16 mouse cellular contexts compared by ENCODE assay signal in genomic region chr17:34251666-34252065, GRCm38 (mm10). TPM values are rescaled to one million over a fixed set of nuclear protein-coding genes. Genes with fewer than 3 reads are reported as not detected.
DNase-seq lines count a peak whose midpoint lies in the region; ATAC-seq and TF ChIP-seq lines count a peak whose summit lies in the region.
"Had no signal": no experiment of that assay in that cellular context is flagged by ENCODE, and none has a peak within 500 bp of the region (broad histone marks: within the 10 kb centered on the region; RNA-seq: fewer than 3 reads in every experiment).

No protein-coding gene starts in this region.

- POLR2A ChIA-PET in Patski (lab: Charles Lee), result no interaction called here

- WGBS in kidney, embryonic 14.5 days, result 24% methylated on average over 4 of the region's 4 CpGs
- WGBS in lung, postnatal 0 days, result 45% methylated on average over 4 of the region's 4 CpGs
- 48% methylated on average over 4 of the region's 4 CpGs for WGBS in forebrain, embryonic 16.5 days

- TF ChIP-seq CTCF in lung, postnatal 0 days (IDR thresholded peaks at IDR 0.05), result peak; percentile 41
- peak; percentile 55 for TF ChIP-seq CTCF in Patski (IDR thresholded peaks at IDR 0.05)

- no peak overlapping the region for H3K27ac ChIP-seq in kidney, embryonic 14.5 days (ENCODE audit: low read depth, low read length)
- H3K27ac ChIP-seq in lung, postnatal 0 days (ENCODE audit: low read length), result no peak overlapping the region
- H3K27ac ChIP-seq in forebrain, embryonic 16.5 days (ENCODE audit: low read length), result no peak overlapping the region
- H3K27ac ChIP-seq: embryonic facial prominence, embryonic 12.5 days; hindbrain, embryonic 10.5 days; midbrain, embryonic 12.5 days; neural tube, embryonic 12.5 days had no signal

- peak; percentile 88 for ATAC-seq in kidney, embryonic 14.5 days (ENCODE audit: low FRiP score, low TSS enrichment)
- no peak for ATAC-seq in lung, postnatal 0 days
- ATAC-seq in Patski, result peak; percentile 82
- no peak for ATAC-seq in forebrain, embryonic 16.5 days

- H3K4me2 ChIP-seq in kidney, embryonic 14.5 days (replicated peaks; ENCODE audit: low read depth, low read length), result no peak overlapping the region
- H3K4me2 ChIP-seq in lung, postnatal 0 days (replicated peaks; ENCODE audit: low read depth, low read length), result no peak overlapping the region
- no peak overlapping the region for H3K4me2 ChIP-seq in forebrain, embryonic 16.5 days (ENCODE audit: low read length)
- H3K4me2 ChIP-seq: embryonic facial prominence, embryonic 12.5 days; heart, embryonic 11.5 days; midbrain, embryonic 12.5 days; neural tube, embryonic 12.5 days had no signal

- DNase-seq in kidney, adult 18-20 months, result no peak
- DNase-seq in lung, postnatal 0 days (ENCODE audit: low spot score), result no peak
- DNase-seq in lung, postnatal 36 days, result no peak
- no peak for DNase-seq in Patski (ENCODE audit: low read depth, low spot score)
- peak; percentile 14 for DNase-seq in retina, postnatal 1 day
- DNase-seq in right cerebral cortex, postnatal 14 days, result no peak
- DNase-seq: cerebellum, adult 9-11 months; lung, adult 18-20 months had no signal

- no peak overlapping the region for H3K9ac ChIP-seq in kidney, embryonic 14.5 days (ENCODE audit: low read depth, low read length)
- H3K9ac ChIP-seq in lung, postnatal 0 days (replicated peaks; ENCODE audit: low read depth), result no peak overlapping the region
- H3K9ac ChIP-seq in forebrain, embryonic 16.5 days (replicated peaks; ENCODE audit: low read depth, low read length), result no peak overlapping the region
- H3K9ac ChIP-seq: embryonic facial prominence, embryonic 12.5 days; midbrain, embryonic 12.5 days; neural tube, embryonic 12.5 days had no signal

- no peak for TF ChIP-seq EP300 in lung, postnatal 0 days (IDR thresholded peaks at IDR 0.05)

- CTCF ChIA-PET in Patski (lab: Charles Lee), result interaction anchor here (2.1 to 3.9 kb wide), 3 partner anchors 12 to 97 kb away, joined by 7 to 24 read pairs (median 18); no protein-coding TSS in a partner anchor

- in situ Hi-C loops in Patski (cut with MboI; ENCODE audit: low pct_unique_long_range_greater_than_20kb), result no loop called here

- no peaks in the 10 kb centered on the region for H3K27me3 ChIP-seq in kidney, embryonic 14.5 days (ENCODE audit: control insufficient read depth, insufficient read depth, low read length)
- H3K27me3 ChIP-seq in lung, postnatal 0 days (replicated peaks; ENCODE audit: insufficient read depth, low read length), result no peaks in the 10 kb centered on the region
- H3K27me3 ChIP-seq in Patski, result peaks cover 29% of the 10 kb centered on the region
- no peaks in the 10 kb centered on the region for H3K27me3 ChIP-seq in forebrain, embryonic 16.5 days (replicated peaks; ENCODE audit: control insufficient read depth, insufficient read depth, low read length)
- H3K27me3 ChIP-seq: midbrain, embryonic 12.5 days; neural tube, embryonic 12.5 days had no signal

- H3K9me3 ChIP-seq in kidney, embryonic 14.5 days (ENCODE audit: control insufficient read depth, low read length), result no peaks in the 10 kb centered on the region
- no peaks in the 10 kb centered on the region for H3K9me3 ChIP-seq in lung, postnatal 0 days (ENCODE audit: low read length)
- H3K9me3 ChIP-seq in forebrain, embryonic 16.5 days (ENCODE audit: control insufficient read depth, low read length), result no peaks in the 10 kb centered on the region
- H3K9me3 ChIP-seq: embryonic facial prominence, embryonic 12.5 days; hindbrain, embryonic 10.5 days; midbrain, embryonic 12.5 days; neural tube, embryonic 12.5 days had no signal

- H3K4me1 ChIP-seq in kidney, embryonic 14.5 days (ENCODE audit: control insufficient read depth, insufficient read depth, low read length), result no peaks in the 10 kb centered on the region
- no peaks in the 10 kb centered on the region for H3K4me1 ChIP-seq in lung, postnatal 0 days (ENCODE audit: insufficient read depth, low read depth, low read length)
- no peaks in the 10 kb centered on the region for H3K4me1 ChIP-seq in forebrain, embryonic 16.5 days (replicated peaks; ENCODE audit: control insufficient read depth, insufficient read depth, low read length)
- H3K4me1 ChIP-seq: embryonic facial prominence, embryonic 12.5 days; hindbrain, embryonic 10.5 days; midbrain, embryonic 12.5 days; neural tube, embryonic 12.5 days had no signal

- H3K36me3 ChIP-seq in kidney, embryonic 14.5 days (ENCODE audit: control insufficient read depth, insufficient read depth, low read length), result no peaks in the 10 kb centered on the region
- H3K36me3 ChIP-seq in lung, postnatal 0 days (ENCODE audit: insufficient read depth, low read length), result no peaks in the 10 kb centered on the region
- no peaks in the 10 kb centered on the region for H3K36me3 ChIP-seq in forebrain, embryonic 16.5 days (ENCODE audit: control insufficient read depth, insufficient read depth)
- H3K36me3 ChIP-seq: embryonic facial prominence, embryonic 12.5 days; hindbrain, embryonic 10.5 days; midbrain, embryonic 12.5 days; neural tube, embryonic 12.5 days had no signal

- no peak overlapping the region for H3K4me3 ChIP-seq in kidney, embryonic 14.5 days (ENCODE audit: low read length)
- H3K4me3 ChIP-seq in lung, postnatal 0 days (ENCODE audit: low read depth, low read length), result no peak overlapping the region
- H3K4me3 ChIP-seq in forebrain, embryonic 16.5 days (replicated peaks; ENCODE audit: low read length), result no peak overlapping the region
- H3K4me3 ChIP-seq: embryonic facial prominence, embryonic 12.5 days; hindbrain, embryonic 10.5 days; midbrain, embryonic 12.5 days; neural tube, embryonic 12.5 days had no signal

RNA-seq across cellular contexts. Expression of gene H2-Ab1, which starts 5.8 kb away (rescaled TPM):
- 21.7 and 22.9 TPM in 2 replicates for polyA plus RNA-seq in kidney, embryonic 14.5 days (2014; fragmentation: Nextera tagmentation; extraction: Ambion mirVana)
- polyA plus RNA-seq in lung, postnatal 0 days (2015; fragmentation: Nextera tagmentation; extraction: Ambion mirVana), result 17.8 and 19.2 TPM in 2 replicates
- 0.09 TPM for polyA plus RNA-seq in Patski (2021)
- 0.53 and 0.95 TPM in 2 replicates for polyA plus RNA-seq in forebrain, embryonic 16.5 days (2015; fragmentation: Nextera tagmentation; extraction: Ambion mirVana)

RNA-seq across cellular contexts. Expression of gene H2-Ob, which starts 13.0 kb away (rescaled TPM):
- polyA plus RNA-seq in kidney, embryonic 14.5 days (2014; fragmentation: Nextera tagmentation; extraction: Ambion mirVana), result not detected in 2 replicates
- 0.43 and 1.2 TPM in 2 replicates for polyA plus RNA-seq in lung, postnatal 0 days (2015; fragmentation: Nextera tagmentation; extraction: Ambion mirVana)
- polyA plus RNA-seq in Patski (2021), result not detected
- 0.15 and 0.28 TPM in 2 replicates for polyA plus RNA-seq in forebrain, embryonic 16.5 days (2015; fragmentation: Nextera tagmentation; extraction: Ambion mirVana)
- polyA plus RNA-seq: embryonic facial prominence, embryonic 12.5 days; forebrain, embryonic 11.5 days; heart, embryonic 11.5 days; midbrain, embryonic 12.5 days; neural tube, embryonic 12.5 days had no signal

RNA-seq across cellular contexts. Expression of gene H2-Aa, which starts 36.0 kb away (rescaled TPM):
- polyA plus RNA-seq in kidney, embryonic 14.5 days (2014; fragmentation: Nextera tagmentation; extraction: Ambion mirVana), result 2.7 TPM in 2 replicates
- 15.8 and 20.6 TPM in 2 replicates for polyA plus RNA-seq in lung, postnatal 0 days (2015; fragmentation: Nextera tagmentation; extraction: Ambion mirVana)
- not detected for polyA plus RNA-seq in Patski (2021)
- not detected in 2 replicates for polyA plus RNA-seq in forebrain, embryonic 16.5 days (2015; fragmentation: Nextera tagmentation; extraction: Ambion mirVana)
- polyA plus RNA-seq: forebrain, embryonic 11.5 days; heart, embryonic 11.5 days; hindbrain, embryonic 10.5 days had no signal

RNA-seq across cellular contexts. Expression of gene Tap2, which starts 48.3 kb away (rescaled TPM):
- 1.2 and 1.8 TPM in 2 replicates for polyA plus RNA-seq in kidney, embryonic 14.5 days (2014; fragmentation: Nextera tagmentation; extraction: Ambion mirVana)
- polyA plus RNA-seq in lung, postnatal 0 days (2015; fragmentation: Nextera tagmentation; extraction: Ambion mirVana), result 23.9 and 26.1 TPM in 2 replicates
- polyA plus RNA-seq in Patski (2021), result 38.2 TPM
- 1.6 and 2.6 TPM in 2 replicates for polyA plus RNA-seq in forebrain, embryonic 16.5 days (2015; fragmentation: Nextera tagmentation; extraction: Ambion mirVana)

RNA-seq across cellular contexts. Expression of gene H2-Eb1, which starts 54.0 kb away (rescaled TPM):
- polyA plus RNA-seq in kidney, embryonic 14.5 days (2014; fragmentation: Nextera tagmentation; extraction: Ambion mirVana), result 5.9 and 7.1 TPM in 2 replicates
- 11.9 and 12.6 TPM in 2 replicates for polyA plus RNA-seq in lung, postnatal 0 days (2015; fragmentation: Nextera tagmentation; extraction: Ambion mirVana)
- polyA plus RNA-seq in Patski (2021), result 0.32 TPM
- 0.82 and 1.0 TPM in 2 replicates for polyA plus RNA-seq in forebrain, embryonic 16.5 days (2015; fragmentation: Nextera tagmentation; extraction: Ambion mirVana)

Comparison
In these comparisons a context has a peak if more than half of its experiments do, and no peak if none do; other contexts are left out.
1. ATAC-seq: peak in kidney, embryonic 14.5 days (single experiment) and Patski (single experiment); none in lung, postnatal 0 days (single experiment) and forebrain, embryonic 16.5 days (single experiment).